ENCODE assay signal across 28 mouse cellular contexts in genomic region chr11:105933746-105934145, GRCm38 (mm10). TPM values are rescaled to one million over a fixed set of nuclear protein-coding genes. Genes with fewer than 3 reads are reported as not detected.
DNase-seq lines count a peak whose midpoint lies in the region; ATAC-seq and TF ChIP-seq lines count a peak whose summit lies in the region.
"Had no signal": no experiment of that assay in that cellular context is flagged by ENCODE, and none has a peak within 500 bp of the region (broad histone marks: within the 10 kb centered on the region; RNA-seq: fewer than 3 reads in every experiment).

No protein-coding gene starts in this region.

- no peak for TF ChIP-seq CTCF in gastrocnemius, adult 2 months (IDR thresholded peaks at IDR 0.05)

- no peak overlapping the region for H3K4me2 ChIP-seq in midbrain, embryonic 14.5 days (ENCODE audit: low read length)
- H3K4me2 ChIP-seq: embryonic facial prominence, embryonic 12.5 days; heart, embryonic 15.5 days; hindbrain, embryonic 14.5 days; liver, embryonic 15.5 days; neural tube, embryonic 12.5 days had no signal

- DNase-seq in gastrocnemius, adult 2 months = peak; percentile 11
- DNase-seq in gastrocnemius, adult 18-20 months (ENCODE audit: low spot score) = no peak
- DNase-seq in midbrain, embryonic 10.5 days (ENCODE audit: low spot score) = no peak
- DNase-seq in midbrain, embryonic 14.5 days = no peak
- peak; percentile 70 for DNase-seq in lung, postnatal 25 days (ENCODE audit: low spot score)
- no peak for DNase-seq in embryo, embryonic 10 days (ENCODE audit: low spot score)
- no peak for DNase-seq in right cerebral cortex, postnatal 4 days
- DNase-seq: adrenal gland, postnatal 10 days; cerebellum, adult 9-10 months; cerebellum, postnatal 36 days; embryo, embryonic 11 days; kidney, adult 9 months; kidney, postnatal 10 days; layer of hippocampus, adult 9-11 months had no signal

- peaks cover 20% of the 10 kb centered on the region for H3K4me1 ChIP-seq in midbrain, embryonic 10.5 days
- H3K4me1 ChIP-seq in midbrain, embryonic 14.5 days (ENCODE audit: control insufficient read depth, insufficient read depth, low read length) = no peaks in the 10 kb centered on the region; the same call in 1 of the 2 replicates
- H3K4me1 ChIP-seq: liver, embryonic 15.5 days had no signal

- peak overlapping the region; percentile 79 for H3K27ac ChIP-seq in gastrocnemius, adult 2 months
- 0 out of 2 replicates have a peak overlapping the region, but pooled peaks have one; percentile 70 for H3K27ac ChIP-seq in midbrain, embryonic 10.5 days (replicated peaks)
- H3K27ac ChIP-seq in midbrain, embryonic 14.5 days (replicated peaks; ENCODE audit: low read depth, low read length) = no peak overlapping the region
- H3K27ac ChIP-seq: embryonic facial prominence, embryonic 12.5 days; heart, embryonic 10.5 days; heart, embryonic 15.5 days; hindbrain, embryonic 14.5 days; liver, embryonic 15.5 days; neural tube, embryonic 12.5 days had no signal

- no peak overlapping the region for H3K9ac ChIP-seq in midbrain, embryonic 14.5 days (replicated peaks; ENCODE audit: low read length)
- H3K9ac ChIP-seq: embryonic facial prominence, embryonic 12.5 days; heart, embryonic 15.5 days; hindbrain, embryonic 14.5 days; liver, embryonic 15.5 days; neural tube, embryonic 12.5 days had no signal

- no peaks in the 10 kb centered on the region for H3K9me3 ChIP-seq in midbrain, embryonic 10.5 days (replicated peaks)
- no peaks in the 10 kb centered on the region for H3K9me3 ChIP-seq in midbrain, embryonic 14.5 days (ENCODE audit: control insufficient read depth, low read length)
- H3K9me3 ChIP-seq: embryonic facial prominence, embryonic 12.5 days; forebrain, embryonic 10.5 days; G1E; heart, embryonic 10.5 days; heart, embryonic 15.5 days; liver, embryonic 15.5 days; neural tube, embryonic 12.5 days had no signal

- H3K4me3 ChIP-seq in gastrocnemius, adult 2 months = no peak overlapping the region
- H3K4me3 ChIP-seq in midbrain, embryonic 10.5 days = no peak overlapping the region
- H3K4me3 ChIP-seq in midbrain, embryonic 14.5 days (replicated peaks; ENCODE audit: low read depth, low read length) = no peak overlapping the region
- H3K4me3 ChIP-seq: embryonic facial prominence, embryonic 12.5 days; forebrain, embryonic 10.5 days; heart, embryonic 10.5 days; heart, embryonic 15.5 days; liver, embryonic 15.5 days; myocyte; neural tube, embryonic 12.5 days had no signal

- intact Hi-C loops in gastrocnemius, adult 2 months (cut with DNase I) = no loop called here

- no peak for ATAC-seq in midbrain, embryonic 14.5 days (ENCODE audit: low FRiP score, low TSS enrichment)
- ATAC-seq: forebrain, embryonic 16.5 days; intestine, postnatal 0 days; midbrain, embryonic 16.5 days had no signal

- peaks cover 28% of the 10 kb centered on the region for H3K27me3 ChIP-seq in midbrain, embryonic 10.5 days (ENCODE audit: low read depth, poor library complexity, severe bottlenecking)
- no peaks in the 10 kb centered on the region for H3K27me3 ChIP-seq in midbrain, embryonic 14.5 days (ENCODE audit: control insufficient read depth, insufficient read depth, low read length)
- H3K27me3 ChIP-seq: neural tube, embryonic 12.5 days; Patski had no signal

- H3K36me3 ChIP-seq in midbrain, embryonic 10.5 days = no peaks in the 10 kb centered on the region; the same call in 1 of the 2 replicates
- H3K36me3 ChIP-seq in midbrain, embryonic 14.5 days (ENCODE audit: control insufficient read depth, insufficient read depth, low read length) = peaks cover 7% of the 10 kb centered on the region; the same call in 1 of the 2 replicates
- H3K36me3 ChIP-seq: embryonic facial prominence, embryonic 12.5 days; forebrain, embryonic 10.5 days; G1E; heart, embryonic 10.5 days; heart, embryonic 15.5 days; liver, embryonic 15.5 days; neural tube, embryonic 12.5 days had no signal

- WGBS in midbrain, embryonic 10.5 days = 89% methylated on average over 8 of the region's 8 CpGs
- WGBS in midbrain, embryonic 14.5 days = 92% methylated on average over 8 of the region's 8 CpGs

RNA-seq across cellular contexts. Expression of gene Cyb561, which starts 19.4 kb away (rescaled TPM):
- total RNA-seq in gastrocnemius, adult 2 months (2021) = 1 to 10 TPM; 3.9 to 4.7 TPM
- 1 to 10 TPM; 3.0 to 3.4 TPM for total RNA-seq in gastrocnemius, adult 18-20 months (2021)
- 12.1 and 12.3 TPM in 2 replicates for polyA plus RNA-seq in midbrain, embryonic 10.5 days (2016; fragmentation: Nextera tagmentation; extraction: Ambion mirVana)
- 45.7 and 52.9 TPM in 2 replicates for polyA plus RNA-seq in midbrain, embryonic 14.5 days (2014; fragmentation: Nextera tagmentation; extraction: Ambion mirVana)
- polyA plus RNA-seq: G1E had no signal

RNA-seq across cellular contexts. Expression of gene Ace, which starts 34.0 kb away (rescaled TPM):
- 10 to 100 TPM; 18.4 to 24.6 TPM for total RNA-seq in gastrocnemius, adult 2 months (2021)
- total RNA-seq in gastrocnemius, adult 18-20 months (2021) = 10 to 100 TPM; 19.5 to 19.7 TPM
- 0.75 and 0.85 TPM in 2 replicates for polyA plus RNA-seq in midbrain, embryonic 10.5 days (2016; fragmentation: Nextera tagmentation; extraction: Ambion mirVana)
- 2.9 and 3.6 TPM in 2 replicates for polyA plus RNA-seq in midbrain, embryonic 14.5 days (2014; fragmentation: Nextera tagmentation; extraction: Ambion mirVana)
- total RNA-seq: G1E; granulocyte monocyte progenitor cell, adult 5-6 weeks had no signal
- polyA plus RNA-seq: G1E had no signal

Comparison
In these comparisons a context has a peak if more than half of its experiments do, and no peak if none do; other contexts are left out.
1. DNase-seq: peak in gastrocnemius, adult 2 months (single experiment) and lung, postnatal 25 days (single experiment); none in gastrocnemius, adult 18-20 months (single experiment), midbrain, embryonic 10.5 days (single experiment), midbrain, embryonic 14.5 days (single experiment), embryo, embryonic 10 days (single experiment) and right cerebral cortex, postnatal 4 days (single experiment).